Mouse (Mus musculus): ENCODE results near the gene Lrrfip2. TPM values are rescaled to one million over a fixed set of nuclear protein-coding genes. Genes with fewer than 3 reads are reported as not detected.

Lrrfip2 gene
- polyA plus RNA-seq, 1 experiment from 2014 or later, result 40.0 TPM

DNA sequence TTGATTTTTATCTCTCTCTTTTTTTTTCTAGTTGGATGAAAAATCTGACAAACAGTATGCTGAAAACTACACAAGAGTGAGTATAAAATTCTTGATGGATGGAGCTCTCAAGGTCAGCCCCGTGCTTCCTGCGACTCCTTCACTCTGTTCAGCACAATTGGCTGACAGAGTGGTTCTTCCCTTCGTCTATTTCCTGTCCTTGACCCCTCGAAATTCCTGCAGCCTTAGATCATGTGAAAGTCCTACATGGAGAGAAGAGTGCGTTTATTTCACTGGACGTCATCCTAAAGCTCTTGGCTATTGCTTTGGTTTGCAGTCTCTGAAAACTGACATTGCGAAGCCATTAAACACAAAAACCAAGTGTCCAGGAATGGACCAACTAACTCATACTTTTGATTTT is 71.3 kb downstream of the Lrrfip2 start:
- no peak for DNase-seq (ENCODE audit: low spot score)
- no peak overlapping the region for H3K4me3 ChIP-seq
- H3K9me3 ChIP-seq, result no peaks in the 10 kb centered on the region
- no peaks in the 10 kb centered on the region for H3K27me3 ChIP-seq (ENCODE audit: insufficient read depth, poor library complexity, severe bottlenecking)
- H3K36me3 ChIP-seq, result peaks cover 34% of the 10 kb centered on the region
- H3K4me1 ChIP-seq (replicated peaks), result peaks cover 7% of the 10 kb centered on the region
- H3K27ac ChIP-seq, result no peak overlapping the region
- WGBS, result 90% methylated on average over 7 of the region's 7 CpGs

DNA sequence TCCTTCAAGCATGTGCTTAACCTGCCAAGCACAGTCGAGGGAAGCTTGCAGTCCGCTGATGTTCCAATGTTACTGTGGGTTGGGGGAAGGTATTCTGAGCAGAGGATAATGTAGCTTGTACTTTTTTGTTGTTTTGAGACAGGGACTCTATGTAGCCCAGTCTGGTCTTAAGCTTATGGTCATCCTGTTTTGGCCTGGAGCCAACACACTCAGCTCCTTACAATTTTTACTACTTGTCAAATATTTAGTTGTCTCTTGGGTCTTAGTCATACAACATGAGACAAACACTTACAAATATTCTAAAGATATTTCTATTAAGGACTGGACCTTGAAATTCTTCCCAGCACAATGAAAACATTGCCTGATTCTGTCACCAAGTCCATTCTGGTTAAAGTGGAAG is 75.8 kb downstream of the Lrrfip2 start:
- H3K9me3 ChIP-seq, result no peaks in the 10 kb centered on the region
- H3K4me3 ChIP-seq, result no peak overlapping the region
- no peak for DNase-seq (ENCODE audit: low spot score)
- 95% methylated on average over 2 of the region's 2 CpGs for WGBS
- H3K27me3 ChIP-seq (ENCODE audit: insufficient read depth, poor library complexity, severe bottlenecking), result no peaks in the 10 kb centered on the region
- H3K36me3 ChIP-seq, result peaks cover 34% of the 10 kb centered on the region
- H3K27ac ChIP-seq, result no peak overlapping the region
- no peaks in the 10 kb centered on the region for H3K4me1 ChIP-seq (replicated peaks)

DNA sequence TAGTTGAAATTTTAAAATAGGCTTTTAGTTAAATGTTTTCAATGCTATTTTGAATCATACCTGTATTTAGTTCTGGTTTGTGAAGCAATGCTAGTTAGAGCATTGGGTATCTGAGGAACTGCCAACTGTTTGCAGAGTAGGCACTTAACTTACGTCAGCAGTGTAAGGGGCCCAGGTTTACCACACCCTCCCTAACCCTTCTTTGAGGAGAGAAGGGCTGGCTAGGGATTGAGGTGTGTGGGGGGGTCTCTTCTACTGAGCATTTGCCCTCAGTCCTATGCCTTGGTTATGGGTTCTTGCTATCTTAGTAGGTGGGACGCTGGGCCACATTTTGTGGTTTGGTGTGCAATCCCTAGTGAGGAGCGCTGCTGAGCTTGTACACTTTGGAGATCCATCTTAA is 79.7 kb downstream of the Lrrfip2 start:
- WGBS, result 97% methylated on average over 3 of the region's 3 CpGs
- Histone ChIP-seq H3K4me3 (no peak overlapping the region), H3K4me1 (replicated peaks) (no peaks in the 10 kb centered on the region), H3K27me3 (ENCODE audit: insufficient read depth, poor library complexity, severe bottlenecking) (no peaks in the 10 kb centered on the region), H3K27ac (no peak overlapping the region), H3K36me3 (peaks cover 19% of the 10 kb centered on the region), H3K9me3 (no peaks in the 10 kb centered on the region)
- no peak for DNase-seq (ENCODE audit: low spot score)

DNA sequence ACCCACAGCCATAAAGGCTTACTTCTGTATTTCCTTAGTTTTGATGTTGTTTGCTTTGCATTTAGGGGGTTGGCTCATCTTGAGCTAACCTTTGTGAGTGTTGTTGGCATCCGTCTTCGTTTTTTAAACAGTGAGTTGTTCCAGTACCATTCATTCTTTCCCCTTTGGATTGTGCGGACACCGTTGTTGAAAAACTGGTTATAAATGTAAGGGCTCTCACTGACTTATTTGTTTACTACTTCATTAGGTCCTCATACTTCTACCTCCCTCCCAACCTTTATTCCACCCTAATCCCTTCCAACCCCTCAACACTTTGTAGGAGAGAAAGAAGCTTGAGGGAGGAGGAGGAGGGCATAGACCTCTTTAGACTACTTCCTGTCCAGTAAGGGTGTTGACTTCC is 80.3 kb downstream of the Lrrfip2 start:
- 97% methylated on average over 4 of the region's 4 CpGs for WGBS
- DNase-seq (ENCODE audit: low spot score), result no peak
- H3K9me3 ChIP-seq, result no peaks in the 10 kb centered on the region
- H3K36me3 ChIP-seq, result peaks cover 21% of the 10 kb centered on the region
- no peaks in the 10 kb centered on the region for H3K4me1 ChIP-seq (replicated peaks)
- H3K27ac ChIP-seq, result no peak overlapping the region
- H3K27me3 ChIP-seq (ENCODE audit: insufficient read depth, poor library complexity, severe bottlenecking), result no peaks in the 10 kb centered on the region
- H3K4me3 ChIP-seq, result no peak overlapping the region

DNA sequence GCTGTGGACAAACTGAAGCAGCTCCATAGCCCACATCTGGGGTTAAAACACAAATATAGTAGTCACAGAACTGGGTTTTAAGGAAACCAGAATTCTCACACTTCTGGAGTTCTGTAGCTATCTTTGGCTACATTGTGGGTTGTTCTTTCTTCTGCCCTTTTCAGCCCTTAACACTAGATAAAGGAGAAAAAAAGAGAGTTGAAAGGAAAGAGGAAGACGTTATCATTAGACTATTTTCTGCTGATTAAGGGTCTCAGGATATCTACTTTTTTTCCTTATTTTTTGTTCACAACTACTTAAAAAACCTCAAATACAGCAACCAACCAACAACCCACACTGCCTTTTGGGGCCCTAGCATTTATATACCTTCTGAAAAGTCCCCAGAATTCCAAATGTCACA is 80.9 kb downstream of the Lrrfip2 start:
- Histone ChIP-seq H3K27ac (no peak overlapping the region), H3K36me3 (peaks cover 21% of the 10 kb centered on the region), H3K4me1 (replicated peaks) (no peaks in the 10 kb centered on the region), H3K27me3 (ENCODE audit: insufficient read depth, poor library complexity, severe bottlenecking) (no peaks in the 10 kb centered on the region), H3K9me3 (no peaks in the 10 kb centered on the region), H3K4me3 (no peak overlapping the region)
- no peak for DNase-seq (ENCODE audit: low spot score)
- 91% methylated on average over 1 of the region's 1 CpGs for WGBS

DNA sequence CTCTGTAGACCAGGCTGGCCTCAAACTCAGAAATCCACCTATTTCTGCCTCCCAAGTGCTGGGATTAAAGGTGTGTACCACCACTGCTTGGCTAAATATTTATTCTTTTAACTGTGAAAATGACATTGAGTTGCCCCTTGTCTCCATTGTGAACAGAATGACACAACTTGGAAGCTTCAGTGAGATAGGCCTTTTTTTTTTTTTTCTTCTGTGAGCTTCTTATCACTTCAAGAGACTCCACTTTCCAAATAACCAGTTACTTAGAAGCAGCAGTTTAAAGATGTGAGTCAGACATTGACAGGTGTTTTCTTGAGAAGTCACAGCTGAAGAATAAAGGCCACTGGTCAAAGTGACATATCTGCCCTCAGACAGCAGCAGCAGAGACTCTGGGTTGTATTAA is 82.8 kb downstream of the Lrrfip2 start:
- peaks cover 24% of the 10 kb centered on the region for H3K36me3 ChIP-seq
- no peaks in the 10 kb centered on the region for H3K9me3 ChIP-seq
- no peaks in the 10 kb centered on the region for H3K27me3 ChIP-seq (ENCODE audit: insufficient read depth, poor library complexity, severe bottlenecking)
- no peak for DNase-seq (ENCODE audit: low spot score)
- no peak overlapping the region for H3K4me3 ChIP-seq
- H3K4me1 ChIP-seq (replicated peaks), result no peaks in the 10 kb centered on the region
- no peak overlapping the region for H3K27ac ChIP-seq

DNA sequence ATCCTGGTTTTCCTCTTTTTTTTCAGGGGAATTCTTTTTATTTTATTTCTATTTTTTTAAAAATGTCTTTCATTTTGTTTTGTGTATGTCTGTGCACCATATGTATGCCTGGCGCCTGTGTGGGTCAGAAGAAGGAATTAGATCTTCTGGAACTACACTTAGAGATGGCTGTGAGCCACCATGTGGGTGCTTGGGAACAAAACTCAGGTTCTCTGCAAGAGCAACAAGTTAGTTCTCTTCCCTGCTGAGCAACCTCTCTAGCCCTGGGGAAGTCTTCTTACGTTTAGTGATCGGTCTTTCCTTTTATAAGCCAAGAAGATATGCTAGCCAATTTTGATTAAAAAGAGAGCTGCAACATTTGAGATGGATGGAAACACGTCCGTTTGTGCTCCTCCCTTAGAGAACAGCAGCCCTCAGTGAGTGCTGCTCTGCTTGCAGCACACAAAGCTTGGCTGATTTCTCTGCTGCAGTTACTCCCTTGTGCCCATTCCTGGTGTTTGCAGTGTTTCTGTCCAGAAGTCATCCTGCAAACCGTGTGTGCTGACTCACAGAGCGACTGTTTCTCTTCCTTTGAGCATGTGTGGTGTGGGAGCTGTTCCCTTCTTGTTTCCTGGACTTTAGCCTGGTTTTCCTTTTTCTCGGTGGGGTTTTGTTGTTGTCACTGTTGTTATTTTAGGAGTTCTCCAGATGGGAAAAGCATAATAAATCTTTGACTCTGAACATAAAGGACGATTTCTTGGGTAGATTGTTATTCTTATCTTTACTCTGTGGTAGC is 87.4 kb downstream of the Lrrfip2 start:
- WGBS, result 82% methylated on average over 9 of the region's 9 CpGs
- Histone ChIP-seq H3K27me3 (ENCODE audit: insufficient read depth, poor library complexity, severe bottlenecking) (no peaks in the 10 kb centered on the region), H3K27ac (no peak overlapping the region), H3K9me3 (no peaks in the 10 kb centered on the region), H3K4me1 (replicated peaks) (no peaks in the 10 kb centered on the region), H3K36me3 (peaks cover 45% of the 10 kb centered on the region), H3K4me3 (no peak overlapping the region)
- no peak for DNase-seq (ENCODE audit: low spot score)

DNA sequence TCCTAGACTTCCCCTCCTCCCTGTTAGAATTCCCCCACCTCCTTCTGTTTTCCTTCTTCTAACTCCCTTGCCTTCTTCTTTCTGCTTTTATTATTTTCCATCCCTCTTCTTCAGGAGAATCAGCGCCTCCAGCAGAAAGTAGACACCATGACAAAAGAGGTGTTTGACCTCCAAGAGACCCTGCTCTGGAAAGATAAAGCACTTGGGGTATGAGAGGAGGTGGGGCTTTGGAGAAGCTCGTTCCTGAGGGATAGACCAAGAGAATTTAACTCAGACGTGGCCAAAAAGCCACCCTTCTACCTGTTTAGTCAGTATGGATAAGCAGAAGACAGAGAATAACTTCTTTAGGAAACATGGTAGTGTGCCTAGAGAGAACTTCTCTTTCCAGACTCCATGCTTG is 90.3 kb downstream of the Lrrfip2 start:
- H3K4me3 ChIP-seq, result no peak overlapping the region
- H3K27ac ChIP-seq, result no peak overlapping the region
- no peaks in the 10 kb centered on the region for H3K9me3 ChIP-seq
- 60% methylated on average over 3 of the region's 3 CpGs for WGBS
- no peaks in the 10 kb centered on the region for H3K4me1 ChIP-seq (replicated peaks)
- no peak for DNase-seq (ENCODE audit: low spot score)
- H3K27me3 ChIP-seq (ENCODE audit: insufficient read depth, poor library complexity, severe bottlenecking), result no peaks in the 10 kb centered on the region
- peaks cover 33% of the 10 kb centered on the region for H3K36me3 ChIP-seq

DNA sequence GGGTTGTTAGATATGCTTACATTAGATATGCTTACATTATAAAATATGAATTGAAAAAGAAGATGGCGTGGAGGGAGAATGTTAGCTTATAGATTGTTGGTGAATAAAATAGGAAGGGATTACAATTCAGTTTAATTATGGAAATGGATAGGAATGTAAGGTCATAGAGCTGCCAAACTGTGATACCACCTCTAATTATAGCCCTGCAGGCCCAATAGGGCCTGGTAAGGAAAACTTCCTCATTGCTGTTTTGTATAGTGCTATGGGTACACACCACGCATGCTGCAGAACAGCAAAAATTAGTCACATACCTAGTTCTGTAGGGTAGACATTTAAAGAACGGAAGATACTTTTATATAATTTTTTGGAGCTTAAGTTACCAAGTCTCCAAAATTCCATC is 90.8 kb downstream of the Lrrfip2 start:
- Histone ChIP-seq H3K4me3 (no peak overlapping the region), H3K27me3 (ENCODE audit: insufficient read depth, poor library complexity, severe bottlenecking) (no peaks in the 10 kb centered on the region), H3K36me3 (peaks cover 28% of the 10 kb centered on the region), H3K9me3 (no peaks in the 10 kb centered on the region), H3K27ac (no peak overlapping the region), H3K4me1 (replicated peaks) (no peaks in the 10 kb centered on the region)
- no peak for DNase-seq (ENCODE audit: low spot score)
- 97% methylated on average over 3 of the region's 3 CpGs for WGBS

DNA sequence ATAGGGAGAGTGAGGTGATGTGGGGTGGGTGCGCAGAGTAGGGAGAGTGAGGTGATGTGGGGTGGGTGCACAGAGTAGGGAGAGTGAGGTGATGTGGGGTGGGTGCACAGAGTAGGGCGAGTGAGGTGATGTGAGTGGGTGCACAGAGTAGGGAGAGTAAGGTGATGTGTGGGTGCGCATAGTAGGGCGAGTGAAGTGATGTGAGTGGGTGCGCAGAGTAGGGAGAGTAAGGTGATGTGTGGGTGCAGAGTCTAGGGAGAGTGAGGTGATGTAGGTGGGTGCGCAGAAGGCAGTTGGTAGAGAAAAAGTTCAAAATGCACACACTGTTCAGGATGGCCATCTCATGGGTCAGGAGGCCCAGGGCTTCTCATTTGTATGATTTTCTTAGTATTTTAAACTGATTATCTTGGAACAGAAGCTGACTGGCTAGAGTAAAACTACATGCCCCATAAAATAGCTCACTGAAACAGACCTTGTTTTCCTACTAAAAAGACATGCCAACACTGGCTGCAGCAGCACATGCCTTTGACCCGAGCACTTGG is 91.8 kb downstream of the Lrrfip2 start:
- H3K9me3 ChIP-seq, result no peaks in the 10 kb centered on the region
- no peak overlapping the region for H3K4me3 ChIP-seq
- WGBS, result 91% methylated on average over 7 of the region's 7 CpGs
- H3K27ac ChIP-seq, result no peak overlapping the region
- no peaks in the 10 kb centered on the region for H3K27me3 ChIP-seq (ENCODE audit: insufficient read depth, poor library complexity, severe bottlenecking)
- H3K36me3 ChIP-seq, result peaks cover 34% of the 10 kb centered on the region
- H3K4me1 ChIP-seq (replicated peaks), result no peaks in the 10 kb centered on the region
- no peak for DNase-seq (ENCODE audit: low spot score)

DNA sequence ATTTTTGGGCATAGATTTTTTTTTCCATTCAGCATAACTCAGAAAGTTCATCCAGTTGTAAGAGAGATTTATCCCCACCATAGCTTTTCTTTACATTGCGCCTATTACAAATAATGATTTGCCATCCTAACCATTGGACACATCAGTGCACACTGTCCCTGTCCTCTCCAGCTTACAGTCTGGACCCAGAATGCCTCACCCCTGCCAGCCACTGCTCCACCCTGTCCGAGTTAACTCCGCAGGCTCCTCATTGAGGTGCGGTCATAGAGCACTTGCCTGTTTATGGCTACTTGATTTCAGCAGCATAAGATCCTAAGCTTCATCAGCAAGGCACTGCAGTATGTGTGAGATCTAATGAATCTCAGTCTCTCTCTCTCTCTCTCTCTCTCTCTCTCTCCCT is 93.0 kb downstream of the Lrrfip2 start:
- Histone ChIP-seq H3K27ac (no peak overlapping the region), H3K9me3 (no peaks in the 10 kb centered on the region), H3K4me1 (replicated peaks) (no peaks in the 10 kb centered on the region), H3K27me3 (ENCODE audit: insufficient read depth, poor library complexity, severe bottlenecking) (no peaks in the 10 kb centered on the region), H3K4me3 (no peak overlapping the region), H3K36me3 (peaks cover 38% of the 10 kb centered on the region)
- DNase-seq (ENCODE audit: low spot score), result no peak
- 89% methylated on average over 4 of the region's 4 CpGs for WGBS

DNA sequence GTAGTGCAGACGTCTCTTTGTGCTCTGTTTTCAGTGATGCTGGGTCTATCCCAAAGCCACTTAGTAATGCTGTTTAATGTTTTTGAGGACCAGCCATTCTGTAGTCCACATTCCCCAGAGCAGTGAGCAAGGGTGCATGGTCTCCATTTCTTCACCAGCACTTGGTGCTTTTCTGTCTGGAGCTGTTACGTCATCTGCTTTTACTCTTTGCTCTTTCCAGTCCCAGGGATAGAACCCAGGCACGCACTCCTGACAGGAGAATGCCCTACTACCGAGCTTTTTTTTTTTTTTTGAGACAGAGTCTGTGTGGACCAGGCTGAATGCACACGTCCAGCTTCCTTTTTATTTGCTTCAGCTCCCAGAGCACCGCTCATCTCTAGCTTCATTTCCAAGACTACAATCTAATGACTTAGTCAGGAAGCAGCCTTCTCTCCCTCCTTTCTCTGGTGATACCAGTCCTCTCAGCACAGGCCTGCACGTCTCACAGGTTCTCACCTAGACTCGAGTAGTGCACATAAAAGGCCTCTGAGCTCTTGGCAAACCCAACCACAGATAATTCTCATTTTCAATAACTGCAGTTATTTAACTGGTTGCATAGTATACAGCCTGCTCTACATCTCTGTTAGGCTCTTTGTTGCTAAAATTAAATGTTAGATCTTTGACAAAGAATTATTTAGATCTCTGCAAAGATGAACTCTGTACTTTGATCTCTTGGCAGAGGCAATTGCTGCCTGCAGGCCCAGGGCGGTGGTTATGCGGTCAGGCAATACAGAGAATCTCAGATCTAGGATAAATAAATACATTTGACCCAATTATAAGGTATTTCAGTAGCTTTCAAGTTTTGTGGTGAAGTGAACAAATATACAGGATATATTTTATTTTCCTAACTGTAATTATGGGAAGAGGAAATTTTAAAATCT is 94.0 kb downstream of the Lrrfip2 start:
- WGBS, result 85% methylated on average over 10 of the region's 10 CpGs
- H3K27me3 ChIP-seq (ENCODE audit: insufficient read depth, poor library complexity, severe bottlenecking), result no peaks in the 10 kb centered on the region
- H3K27ac ChIP-seq, result no peak overlapping the region
- no peaks in the 10 kb centered on the region for H3K4me1 ChIP-seq (replicated peaks)
- no peaks in the 10 kb centered on the region for H3K9me3 ChIP-seq
- no peak overlapping the region for H3K4me3 ChIP-seq
- peaks cover 43% of the 10 kb centered on the region for H3K36me3 ChIP-seq
- DNase-seq (ENCODE audit: low spot score), result no peak

DNA sequence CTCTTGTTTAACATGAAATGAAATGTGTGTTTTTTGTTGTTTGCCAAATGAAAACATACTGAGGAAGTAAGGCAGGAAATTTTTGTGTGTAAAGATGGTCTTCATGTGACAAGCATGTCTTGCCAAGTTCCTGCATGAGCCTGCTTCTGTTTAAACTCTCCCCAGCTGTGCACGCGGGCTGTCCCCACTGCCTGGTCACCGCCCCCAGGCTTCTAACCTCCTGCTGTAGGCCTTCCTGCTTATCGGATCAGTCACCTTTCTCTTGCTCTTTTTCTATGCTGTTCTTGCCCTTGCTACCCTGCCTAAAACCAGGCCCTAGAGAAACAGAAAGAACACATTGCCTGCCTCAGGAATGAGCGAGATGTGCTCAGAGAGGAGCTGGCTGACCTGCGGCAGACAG is 96.1 kb downstream of the Lrrfip2 start:
- WGBS, result 72% methylated on average over 6 of the region's 6 CpGs
- H3K36me3 ChIP-seq, result peaks cover 43% of the 10 kb centered on the region
- no peaks in the 10 kb centered on the region for H3K27me3 ChIP-seq (ENCODE audit: insufficient read depth, poor library complexity, severe bottlenecking)
- H3K27ac ChIP-seq, result no peak overlapping the region
- H3K4me3 ChIP-seq, result no peak overlapping the region
- DNase-seq (ENCODE audit: low spot score), result no peak
- no peaks in the 10 kb centered on the region for H3K4me1 ChIP-seq (replicated peaks)
- no peaks in the 10 kb centered on the region for H3K9me3 ChIP-seq

All from hindbrain, embryonic 10.5 days (tissue).